Mouse (Mus musculus) gastrocnemius, postnatal 10 days (tissue): ENCODE data around the gene Ddx56. TPM values are rescaled to one million over a fixed set of nuclear protein-coding genes. Genes with fewer than 3 reads are reported as not detected.

Experiments used
- DNase-seq: peaks from one replicate; pipeline ENCODE4 v3.0.0; 2021; ENCODE audit warnings: mixed read lengths
- long read RNA-seq, 2 experiments: library from polyadenylated mRNA; stranded (forward); transcript quantifications; one replicate each; pipeline ENCODE4 v2.0.0; 2021
- total RNA-seq, 2 experiments: library from RNA; stranded (reverse); gene quantifications; 2 replicates each; pipeline ENCODE4 v1.2.3; 2021

Gene Ddx56
- 10 to 100 TPM; 28.6 to 29.5 TPM for total RNA-seq
- long read RNA-seq, experiment 1, transcript Ddx56-201 (14 exons, 1,956 nt), result major isoform, 51 of 64 reads
- long read RNA-seq, experiment 1, partial matches to known transcripts, result 1 of 64 reads
- long read RNA-seq, experiment 1, other reads (novel, unspliced or antisense), result 12 of 64 reads
- long read RNA-seq, experiment 2, transcript Ddx56-201 (14 exons, 1,956 nt), result major isoform, 47 of 62 reads
- long read RNA-seq, experiment 2, partial matches to known transcripts, result 3 of 62 reads
- long read RNA-seq, experiment 2, other reads (novel, unspliced or antisense), result 12 of 62 reads

- peak; percentile 86 for DNase-seq
These were observed at the start of gene Ddx56 for GRCm38 (mm10) chr11:6267320-6268254. TSS of gene Ddx56 (minus strand) at chr11:6267772.

- DNase-seq, result no peak
These were observed 49.2 kb upstream of the Ddx56 start for GRCm38 (mm10) chr11:6316821-6317220.

- DNase-seq, result no peak
These were observed 46.4 kb upstream of the Ddx56 start for GRCm38 (mm10) chr11:6313874-6314406.

- no peak for DNase-seq
These were observed 40.6 kb upstream of the Ddx56 start for GRCm38 (mm10) chr11:6308181-6308580.

- no peak for DNase-seq
These were observed 38.4 kb upstream of the Ddx56 start for GRCm38 (mm10) chr11:6305943-6306430.

- no peak for DNase-seq
These were observed 35.2 kb upstream of the Ddx56 start for GRCm38 (mm10) chr11:6302793-6303192.

GRCm38 (mm10) chr11:6299435-6299834 lies 31.9 kb upstream of the Ddx56 start:
- DNase-seq, result no peak

GRCm38 (mm10) chr11:6296077-6296476 lies 28.5 kb upstream of the Ddx56 start:
- no peak for DNase-seq

- no peak for DNase-seq
These were observed 27.1 kb upstream of the Ddx56 start for GRCm38 (mm10) chr11:6294632-6295031.

- DNase-seq, result no peak
These were observed 26.0 kb upstream of the Ddx56 start for GRCm38 (mm10) chr11:6293601-6294000.

- no peak for DNase-seq
These were observed 25.4 kb upstream of the Ddx56 start for GRCm38 (mm10) chr11:6292988-6293349.

- peak; percentile 35 for DNase-seq
These were observed 24.8 kb upstream of the Ddx56 start for GRCm38 (mm10) chr11:6292116-6292987.

GRCm38 (mm10) chr11:6291401-6292115 lies 24.0 kb upstream of the Ddx56 start, which contains the start of gene Ogdh:
TSS of gene Ogdh (plus strand) at chr11:6291633.
- DNase-seq, result peak; percentile 99

GRCm38 (mm10) chr11:6290883-6291282 lies 23.3 kb upstream of the Ddx56 start:
- no peak for DNase-seq

- no peak for DNase-seq
These were observed 22.6 kb upstream of the Ddx56 start for GRCm38 (mm10) chr11:6290138-6290537.

GRCm38 (mm10) chr11:6282940-6283339 lies 15.4 kb upstream of the Ddx56 start:
- DNase-seq, result no peak

GRCm38 (mm10) chr11:6276466-6276865 lies 8.9 kb upstream of the Ddx56 start:
- DNase-seq, result no peak

- no peak for DNase-seq
These were observed 7.5 kb upstream of the Ddx56 start for GRCm38 (mm10) chr11:6275094-6275484.

- peak; percentile 99 for DNase-seq
These were observed 7.0 kb upstream of the Ddx56 start, which contains the start of gene Tmed4 for GRCm38 (mm10) chr11:6274387-6275093. TSS of gene Tmed4 (minus strand) at chr11:6274870.

- no peak for DNase-seq
These were observed 6.0 kb upstream of the Ddx56 start for GRCm38 (mm10) chr11:6273607-6274006.
